Mouse (Mus musculus): Measurements from ENCODE around the gene Gtf3c2. TPM values are rescaled to one million over a fixed set of nuclear protein-coding genes. Genes with fewer than 3 reads are reported as not detected.

Gtf3c2 gene
- 112 and 113 TPM in 2 replicates for polyA plus RNA-seq (2012; rRNA removed)

DNA sequence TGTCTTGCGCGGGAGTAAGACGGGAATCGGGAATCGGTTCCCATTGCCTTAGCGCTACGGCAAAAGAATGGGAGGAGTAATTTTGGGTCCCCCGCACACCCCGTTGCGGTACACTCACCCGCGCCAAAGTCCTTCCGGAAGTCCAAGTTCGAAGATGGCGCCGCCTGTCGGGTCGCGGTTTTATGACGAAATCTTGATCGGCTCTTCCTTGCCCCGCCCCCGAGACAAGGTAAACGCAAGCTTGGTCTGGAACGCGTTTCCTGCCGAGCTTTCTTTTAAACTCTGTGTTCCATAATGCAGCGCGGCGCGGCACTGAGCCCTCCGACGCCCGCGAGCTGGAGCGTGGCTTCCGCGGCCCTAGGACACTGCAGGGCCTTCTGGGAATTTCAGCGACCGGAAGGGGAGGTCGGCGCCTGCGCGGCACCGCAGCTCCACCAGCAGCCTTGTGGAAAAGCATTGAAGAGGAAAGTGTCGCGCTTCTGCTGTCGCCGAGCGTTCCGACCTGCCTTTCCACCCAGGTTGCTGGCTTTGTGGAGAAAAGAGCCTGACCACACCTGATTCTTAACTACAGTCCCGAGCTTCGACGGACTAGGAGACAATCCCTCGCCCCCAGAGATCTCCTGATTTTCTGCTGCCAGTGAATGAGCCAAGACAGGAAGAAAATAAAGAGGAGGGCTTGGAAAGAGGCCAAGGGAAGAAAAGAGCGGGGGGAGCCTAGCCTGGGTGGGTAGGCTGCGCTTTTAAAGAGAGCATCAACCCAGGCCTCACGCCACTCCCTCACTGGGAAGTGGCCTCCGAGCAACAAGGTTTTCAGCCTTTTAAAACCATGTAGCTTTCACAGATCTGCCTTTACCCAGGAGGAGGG, at the start of gene Gtf3c2, which contains the start of gene Gm29609:
Gene Gtf3c2, minus strand, starts transcription at position 379 of the 865 bp plus-strand sequence.
Gene Gm29609, minus strand, starts transcription at position 146 of the 865 bp plus-strand sequence.
- no peaks in the 10 kb centered on the region for H3K36me3 ChIP-seq (ENCODE audit: control insufficient read depth, insufficient read depth, low read length)
- peak within 1 kb of the TSS; percentile 85 for H3K4me3 ChIP-seq (ENCODE audit: control insufficient read depth, insufficient read depth, low read length)
- H3K27ac ChIP-seq (ENCODE audit: control insufficient read depth, insufficient read depth, low read length): peak within 1 kb of the TSS; percentile 96
- TF ChIP-seq CTCF (IDR thresholded peaks at IDR 0.05; ENCODE audit: borderline replicate concordance, control insufficient read depth, extremely low read depth, insufficient read depth, low read length, poor library complexity): 0 out of 2 replicates have a peak, but pooled peaks have one; percentile 45
- TF ChIP-seq POLR2A (IDR thresholded peaks at IDR 0.05; ENCODE audit: control insufficient read depth, extremely low read depth, insufficient read depth, low read length, poor library complexity): peak; percentile 90
- under 1% methylated on average over 59 of the region's 59 CpGs for WGBS
- H3K4me1 ChIP-seq (replicated peaks; ENCODE audit: control insufficient read depth, insufficient read depth, low read length): peaks cover 4% of the 10 kb centered on the region
- DNase-seq: peak; percentile 96
- H3K27me3 ChIP-seq (ENCODE audit: control insufficient read depth, insufficient read depth, low read length): no peaks in the 10 kb centered on the region

DNA sequence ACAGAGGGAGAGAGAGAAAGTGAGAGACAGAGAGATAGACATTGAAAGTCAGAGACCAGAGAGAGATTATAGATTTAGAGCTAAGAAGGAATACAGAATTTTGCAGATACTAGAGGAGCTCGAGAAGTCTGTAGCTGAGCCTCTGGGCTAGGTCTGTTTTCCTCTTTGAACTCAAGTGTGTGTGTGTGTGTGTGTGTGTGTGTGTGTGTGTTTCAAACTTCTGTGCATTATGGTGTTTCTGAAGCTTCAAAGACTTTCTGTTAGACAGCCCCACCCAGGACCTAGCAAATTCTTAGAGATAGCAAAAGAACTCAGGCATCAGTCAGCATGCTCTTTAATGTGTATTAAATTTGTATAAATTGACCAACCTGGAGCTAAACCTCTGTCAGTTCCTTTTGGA, 46.7 kb upstream of the Gtf3c2 start:
- no peak overlapping the region for H3K4me3 ChIP-seq (ENCODE audit: control insufficient read depth, insufficient read depth, low read length)
- TF ChIP-seq CTCF (IDR thresholded peaks at IDR 0.05; ENCODE audit: borderline replicate concordance, control insufficient read depth, extremely low read depth, insufficient read depth, low read length, poor library complexity) (no peak), POLR2A (IDR thresholded peaks at IDR 0.05; ENCODE audit: control insufficient read depth, extremely low read depth, insufficient read depth, low read length, poor library complexity) (no peak)
- DNase-seq: no peak
- H3K4me1 ChIP-seq (replicated peaks; ENCODE audit: control insufficient read depth, insufficient read depth, low read length): no peaks in the 10 kb centered on the region
- H3K36me3 ChIP-seq (ENCODE audit: control insufficient read depth, insufficient read depth, low read length): no peaks in the 10 kb centered on the region
- WGBS: 56% methylated on average over 1 of the region's 1 CpGs
- no peak overlapping the region for H3K27ac ChIP-seq (ENCODE audit: control insufficient read depth, insufficient read depth, low read length)
- no peaks in the 10 kb centered on the region for H3K27me3 ChIP-seq (ENCODE audit: control insufficient read depth, insufficient read depth, low read length)

DNA sequence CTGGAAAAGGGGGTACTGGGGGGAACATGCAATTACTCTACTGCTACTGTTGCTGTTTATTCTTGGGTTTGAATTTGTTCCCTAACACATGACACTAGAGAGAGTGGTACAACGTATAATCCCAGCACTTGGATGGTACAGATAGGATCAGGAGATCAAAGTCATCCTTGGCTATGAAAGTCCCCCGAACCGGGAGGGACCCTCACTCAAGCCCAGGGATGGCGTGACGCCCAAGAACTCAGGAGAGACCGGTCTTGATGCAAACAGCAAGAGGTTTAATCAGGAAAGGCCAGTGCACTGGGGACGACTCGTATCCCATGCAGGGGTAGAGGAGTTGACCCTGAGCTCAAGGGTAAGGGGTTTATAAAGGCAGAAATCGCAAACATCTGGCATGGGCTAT, 42.8 kb upstream of the Gtf3c2 start:
- no peaks in the 10 kb centered on the region for H3K36me3 ChIP-seq (ENCODE audit: control insufficient read depth, insufficient read depth, low read length)
- WGBS: 98% methylated on average over 9 of the region's 9 CpGs
- no peaks in the 10 kb centered on the region for H3K27me3 ChIP-seq (ENCODE audit: control insufficient read depth, insufficient read depth, low read length)
- no peak overlapping the region for H3K4me3 ChIP-seq (ENCODE audit: control insufficient read depth, insufficient read depth, low read length)
- peaks cover 9% of the 10 kb centered on the region for H3K4me1 ChIP-seq (replicated peaks; ENCODE audit: control insufficient read depth, insufficient read depth, low read length)
- H3K27ac ChIP-seq (ENCODE audit: control insufficient read depth, insufficient read depth, low read length): no peak overlapping the region
- TF ChIP-seq POLR2A (IDR thresholded peaks at IDR 0.05; ENCODE audit: control insufficient read depth, extremely low read depth, insufficient read depth, low read length, poor library complexity) (no peak), CTCF (IDR thresholded peaks at IDR 0.05; ENCODE audit: borderline replicate concordance, control insufficient read depth, extremely low read depth, insufficient read depth, low read length, poor library complexity) (no peak)
- no peak for DNase-seq

DNA sequence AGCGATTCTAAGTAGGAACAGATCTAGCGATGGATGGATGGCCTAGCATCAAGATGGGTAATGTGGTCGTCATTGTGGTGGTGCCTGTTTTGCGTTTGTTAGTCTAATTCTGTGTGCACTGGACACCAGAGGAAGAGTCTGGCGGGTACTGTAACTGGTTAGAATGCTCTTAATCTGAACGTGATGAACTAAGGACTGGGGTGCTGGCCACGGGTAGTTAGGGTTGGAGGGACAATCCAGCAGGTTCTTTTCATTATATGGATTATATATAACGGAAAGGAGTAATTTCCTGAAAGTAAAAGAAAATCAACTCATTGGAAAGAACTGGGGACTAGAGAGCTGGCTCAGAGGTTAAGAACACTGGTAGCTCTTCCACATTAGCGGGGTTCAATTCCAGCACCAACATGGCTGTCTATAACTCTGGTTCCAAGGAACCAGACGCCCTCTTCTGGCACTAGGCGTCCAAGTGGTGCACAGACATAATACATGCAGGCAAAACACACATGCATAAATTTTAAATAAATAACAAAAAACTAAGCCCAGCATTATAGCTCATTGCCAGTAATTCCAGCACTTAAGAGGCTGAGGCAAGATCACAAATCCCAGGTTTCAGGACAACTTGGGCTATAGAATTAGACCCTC, 41.5 kb upstream of the Gtf3c2 start:
- DNase-seq: peak; percentile 32

GRCm38 (mm10) chr5:31220448-31221303, 40.7 kb upstream of the Gtf3c2 start, which contains the start of gene Ppm1g:
Ppm1g (minus strand) TSS chr5:31220687.
- H3K4me3 ChIP-seq (ENCODE audit: control insufficient read depth, insufficient read depth, low read length): peak within 1 kb of the TSS; percentile 81
- H3K27me3 ChIP-seq (ENCODE audit: control insufficient read depth, insufficient read depth, low read length): no peaks in the 10 kb centered on the region
- TF ChIP-seq CTCF (IDR thresholded peaks at IDR 0.05; ENCODE audit: borderline replicate concordance, control insufficient read depth, extremely low read depth, insufficient read depth, low read length, poor library complexity): no peak
- TF ChIP-seq POLR2A (IDR thresholded peaks at IDR 0.05; ENCODE audit: control insufficient read depth, extremely low read depth, insufficient read depth, low read length, poor library complexity): peak; percentile 80
- no peaks in the 10 kb centered on the region for H3K36me3 ChIP-seq (ENCODE audit: control insufficient read depth, insufficient read depth, low read length)
- peaks cover 9% of the 10 kb centered on the region for H3K4me1 ChIP-seq (replicated peaks; ENCODE audit: control insufficient read depth, insufficient read depth, low read length)
- 1% methylated on average over 63 of the region's 70 CpGs for WGBS
- DNase-seq: peak; percentile 98
- H3K27ac ChIP-seq (ENCODE audit: control insufficient read depth, insufficient read depth, low read length): peak within 1 kb of the TSS; percentile 60

More for the DNA sequence above, 41.5 kb upstream of the Gtf3c2 start:
- TF ChIP-seq POLR2A (IDR thresholded peaks at IDR 0.05; ENCODE audit: control insufficient read depth, extremely low read depth, insufficient read depth, low read length, poor library complexity): no peak
- no peak for TF ChIP-seq CTCF (IDR thresholded peaks at IDR 0.05; ENCODE audit: borderline replicate concordance, control insufficient read depth, extremely low read depth, insufficient read depth, low read length, poor library complexity)
- H3K27ac ChIP-seq (ENCODE audit: control insufficient read depth, insufficient read depth, low read length): peak overlapping the region; percentile 60
- H3K4me1 ChIP-seq (replicated peaks; ENCODE audit: control insufficient read depth, insufficient read depth, low read length): peaks cover 9% of the 10 kb centered on the region
- WGBS: 44% methylated on average over 11 of the region's 11 CpGs
- H3K27me3 ChIP-seq (ENCODE audit: control insufficient read depth, insufficient read depth, low read length): no peaks in the 10 kb centered on the region
- no peaks in the 10 kb centered on the region for H3K36me3 ChIP-seq (ENCODE audit: control insufficient read depth, insufficient read depth, low read length)
- H3K4me3 ChIP-seq (ENCODE audit: control insufficient read depth, insufficient read depth, low read length): peak overlapping the region; percentile 81

Measured in thymus, adult 2 months (tissue).